Mouse (Mus musculus) forebrain, embryonic 13.5 days (tissue): ENCODE data around the gene Speer4a. TPM values are rescaled to one million over a fixed set of nuclear protein-coding genes. Genes with fewer than 3 reads are reported as not detected.
"Not testable (repeated sequence)": the region's sequence is repeated elsewhere in the genome, so short reads cannot be mapped to it uniquely, and the experiment has no call there.

ENCODE experiments used
- ATAC-seq: fragments of 200-750 bp; cut with Nextera tagmentation; 2 replicates; pipeline ENCODE4 v1.8.0; 2017
- H3K27ac ChIP-seq: fragments of 300-500 bp; sonication (generic); 2 replicates; pipeline ENCODE4 v1.5.1; 2015; ENCODE audit warnings: inconsistent platforms, mild to moderate bottlenecking, moderate library complexity
- H3K27me3 ChIP-seq: fragments of 300-500 bp; sonication (generic); 2 replicates; pipeline ENCODE4 v1.6.1; 2015; ENCODE audit warnings: mild to moderate bottlenecking, inconsistent platforms
- H3K36me3 ChIP-seq: fragments of 300-500 bp; sonication (generic); 2 replicates; pipeline ENCODE4 v1.6.1; 2015; ENCODE audit warnings: mild to moderate bottlenecking, inconsistent platforms; ENCODE audit not compliant: poor library complexity, severe bottlenecking
- H3K4me1 ChIP-seq: fragments of 300-500 bp; sonication (generic); 2 replicates; pipeline ENCODE4 v1.6.1; 2015; ENCODE audit warnings: inconsistent platforms
- H3K4me2 ChIP-seq: fragments of 300-500 bp; sonication (generic); 2 replicates; pipeline ENCODE4 v1.6.1; 2015; ENCODE audit warnings: inconsistent platforms, mild to moderate bottlenecking, moderate library complexity
- H3K4me3 ChIP-seq: fragments of 300-500 bp; sonication (generic); 2 replicates; pipeline ENCODE4 v1.5.1; 2015; ENCODE audit warnings: mild to moderate bottlenecking, inconsistent platforms
- H3K9ac ChIP-seq: fragments of 300-500 bp; sonication (generic); 2 replicates; pipeline ENCODE4 v1.6.1; 2015; ENCODE audit warnings: mild to moderate bottlenecking, inconsistent platforms
- H3K9me3 ChIP-seq: fragments of 300-500 bp; sonication (generic); replicated peaks from 2 replicates; pipeline ENCODE4 v1.6.1; 2016; ENCODE audit warnings: inconsistent platforms
- WGBS: fragments of 180-500 bp; shearing (Covaris S2); methylation state at CpG from one replicate; pipeline ENCODE4 v1.1.7; 2015; 5-methylcytosine and 5-hydroxymethylcytosine counted together
- polyA plus RNA-seq: library from polyadenylated mRNA; unstranded; fragments of >200 nt; fragmentation: Nextera tagmentation; extraction: Ambion mirVana; gene quantifications from 2 replicates; pipeline ENCODE4 v1.2.1, GENCODE M21; 2015

Gene Speer4a
- polyA plus RNA-seq: not detected in 2 replicates

- H3K27me3 ChIP-seq, H3K9me3 ChIP-seq, H3K36me3 ChIP-seq, H3K4me1 ChIP-seq, H3K4me3 ChIP-seq, H3K27ac ChIP-seq, ATAC-seq, H3K9ac ChIP-seq, H3K4me2 ChIP-seq: not testable (repeated sequence)
- WGBS: 77% methylated on average over 2 of the region's 2 CpGs
These were observed at the start of gene Speer4a for GRCm38 (mm10) chr5:26039458-26039857. Gene Speer4a, minus strand, starts transcription at chr5:26039558.

GRCm38 (mm10) chr5:26079023-26079422, 39.7 kb upstream of the Speer4a start:
- H3K27ac ChIP-seq, H3K9me3 ChIP-seq, H3K27me3 ChIP-seq, H3K36me3 ChIP-seq, H3K9ac ChIP-seq, H3K4me2 ChIP-seq, H3K4me3 ChIP-seq, ATAC-seq, H3K4me1 ChIP-seq: not testable (repeated sequence)

- whole genome bisulfite sequencing: 89% methylated on average over 24 of the region's 24 CpGs
- Histone ChIP-seq H3K4me1 (no peaks in the 10 kb centered on the region), H3K27me3 (no peaks in the 10 kb centered on the region), H3K9me3 (peaks cover 4% of the 10 kb centered on the region; the same call in 1 of the 2 replicates), H3K36me3 (no peaks in the 10 kb centered on the region), H3K9ac (no peak overlapping the region), H3K4me2 (no peak overlapping the region), H3K4me3 (no peak overlapping the region), H3K27ac (no peak overlapping the region)
- ATAC-seq: no peak
These were observed 31.4 kb upstream of the Speer4a start for GRCm38 (mm10) chr5:26070716-26071115.

GRCm38 (mm10) chr5:26058481-26058880, 19.1 kb upstream of the Speer4a start, which contains the start of gene Gm7347:
Gene Gm7347, minus strand, starts transcription at chr5:26058581.
- H3K9ac ChIP-seq, H3K4me1 ChIP-seq, H3K4me3 ChIP-seq, H3K4me2 ChIP-seq, H3K27ac ChIP-seq, H3K36me3 ChIP-seq, ATAC-seq, H3K9me3 ChIP-seq, H3K27me3 ChIP-seq: not testable (repeated sequence)
- no CpG with 5 or more reads among the region's 2 CpGs for WGBS

- not testable (repeated sequence) for H3K4me3 ChIP-seq, H3K9me3 ChIP-seq, H3K4me1 ChIP-seq, ATAC-seq, H3K4me2 ChIP-seq, H3K36me3 ChIP-seq, H3K27me3 ChIP-seq, H3K9ac ChIP-seq, H3K27ac ChIP-seq
- WGBS: no CpG with 5 or more reads among the region's 3 CpGs
These were observed 16.5 kb downstream of the Speer4a start, which contains the start of gene Gm5862 for GRCm38 (mm10) chr5:26022816-26023215. Gene Gm5862, minus strand, starts transcription at chr5:26022916.

GRCm38 (mm10) chr5:26007697-26008096, 31.7 kb downstream of the Speer4a start:
- peak overlapping the region; percentile 62 for H3K4me2 ChIP-seq
- H3K27ac ChIP-seq, H3K36me3 ChIP-seq, H3K9ac ChIP-seq, H3K4me3 ChIP-seq, H3K9me3 ChIP-seq, H3K27me3 ChIP-seq, H3K4me1 ChIP-seq: not testable (repeated sequence)
- ATAC-seq: 0 out of 2 replicates have a peak, but pooled peaks have one; percentile 16
- 69% methylated on average over 7 of the region's 7 CpGs for WGBS

GRCm38 (mm10) chr5:26006937-26007695, 32.2 kb downstream of the Speer4a start:
- H3K9ac ChIP-seq: peak overlapping the region; percentile 23
- WGBS: 20% methylated on average over 45 of the region's 45 CpGs
- H3K27me3 ChIP-seq, H3K9me3 ChIP-seq, H3K36me3 ChIP-seq, H3K4me1 ChIP-seq, H3K27ac ChIP-seq: not testable (repeated sequence)
- peak overlapping the region; percentile 62 for H3K4me2 ChIP-seq
- peak overlapping the region; percentile 32 for H3K4me3 ChIP-seq
- ATAC-seq: peak; percentile 92

GRCm38 (mm10) chr5:26004698-26005097, 34.7 kb downstream of the Speer4a start, which contains the start of gene Gm1979:
Gene Gm1979, minus strand, starts transcription at chr5:26004798.
- not testable (repeated sequence) for H3K9ac ChIP-seq, H3K4me3 ChIP-seq, H3K4me2 ChIP-seq, H3K4me1 ChIP-seq, H3K36me3 ChIP-seq, ATAC-seq, H3K27ac ChIP-seq, H3K27me3 ChIP-seq, H3K9me3 ChIP-seq
- WGBS: 90% methylated on average over 1 of the region's 2 CpGs

GRCm38 (mm10) chr5:25988550-25988949, 50.8 kb downstream of the Speer4a start, which contains the start of gene Gm21698:
Gene Gm21698, minus strand, starts transcription at chr5:25988650.
- not testable (repeated sequence) for H3K36me3 ChIP-seq, H3K4me3 ChIP-seq, H3K27ac ChIP-seq, ATAC-seq, H3K9me3 ChIP-seq, H3K27me3 ChIP-seq, H3K4me1 ChIP-seq, H3K4me2 ChIP-seq, H3K9ac ChIP-seq
- WGBS: no CpG with 5 or more reads among the region's 3 CpGs

Other genes with a start within 250 kb of the Speer4a start
- not detected in 2 replicates for gene Gm21663, start 97.2 kb downstream of the Speer4a start, polyA plus RNA-seq
- gene Gm21671, start 85.1 kb downstream of the Speer4a start, polyA plus RNA-seq: not detected in 2 replicates
- 0.05 TPM in 1 of 2 replicates, not detected in the other for gene Gm21680, start 66.9 kb downstream of the Speer4a start, polyA plus RNA-seq
- gene Gm21698, start 50.9 kb downstream of the Speer4a start, polyA plus RNA-seq: not detected in 2 replicates
- not detected in 2 replicates for gene Gm1979, start 34.8 kb downstream of the Speer4a start, polyA plus RNA-seq
- not detected in 2 replicates for gene Gm5862, start 16.6 kb downstream of the Speer4a start, polyA plus RNA-seq
- gene Gm7347, start 19.0 kb upstream of the Speer4a start, polyA plus RNA-seq: not detected in 2 replicates
- gene Gm10471, start 49.7 kb upstream of the Speer4a start, polyA plus RNA-seq: not detected in 2 replicates
- gene 5031410I06Rik, start 65.8 kb upstream of the Speer4a start, polyA plus RNA-seq: not detected in 2 replicates
- 0.08 TPM in 1 of 2 replicates, not detected in the other for gene Gm10220, start 81.9 kb upstream of the Speer4a start, polyA plus RNA-seq
- not detected in 2 replicates for gene Gm7361, start 218.1 kb upstream of the Speer4a start, polyA plus RNA-seq